Mouse (Mus musculus) heart, adult 11 months (tissue): ENCODE measurements around the gene A930002H24Rik.

Experiments
- DNase-seq: peaks from one replicate; pipeline ENCODE4 v3.0.0; 2022

A930002H24Rik gene

DNA sequence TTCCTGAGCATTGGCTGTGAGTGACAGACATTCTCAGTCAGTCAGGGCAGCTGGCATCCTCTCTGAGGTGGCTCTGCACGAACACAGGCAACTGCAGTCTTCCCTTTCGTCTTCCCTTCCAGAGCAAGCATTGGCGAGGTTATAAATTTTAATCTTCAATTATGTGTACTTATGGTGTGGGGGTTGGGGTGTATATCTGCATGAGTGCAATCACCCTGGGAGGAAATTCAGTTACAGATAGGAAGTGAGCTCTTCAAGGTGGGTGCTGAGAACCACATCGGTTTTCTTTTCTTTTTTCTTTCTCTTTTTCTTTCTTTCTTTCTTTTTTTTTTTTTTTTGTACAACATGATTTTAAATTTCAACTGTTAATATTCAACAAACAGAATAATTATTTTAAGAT, 32.0 kb downstream of the A930002H24Rik start:
- peak; percentile 49 for DNase-seq

DNA sequence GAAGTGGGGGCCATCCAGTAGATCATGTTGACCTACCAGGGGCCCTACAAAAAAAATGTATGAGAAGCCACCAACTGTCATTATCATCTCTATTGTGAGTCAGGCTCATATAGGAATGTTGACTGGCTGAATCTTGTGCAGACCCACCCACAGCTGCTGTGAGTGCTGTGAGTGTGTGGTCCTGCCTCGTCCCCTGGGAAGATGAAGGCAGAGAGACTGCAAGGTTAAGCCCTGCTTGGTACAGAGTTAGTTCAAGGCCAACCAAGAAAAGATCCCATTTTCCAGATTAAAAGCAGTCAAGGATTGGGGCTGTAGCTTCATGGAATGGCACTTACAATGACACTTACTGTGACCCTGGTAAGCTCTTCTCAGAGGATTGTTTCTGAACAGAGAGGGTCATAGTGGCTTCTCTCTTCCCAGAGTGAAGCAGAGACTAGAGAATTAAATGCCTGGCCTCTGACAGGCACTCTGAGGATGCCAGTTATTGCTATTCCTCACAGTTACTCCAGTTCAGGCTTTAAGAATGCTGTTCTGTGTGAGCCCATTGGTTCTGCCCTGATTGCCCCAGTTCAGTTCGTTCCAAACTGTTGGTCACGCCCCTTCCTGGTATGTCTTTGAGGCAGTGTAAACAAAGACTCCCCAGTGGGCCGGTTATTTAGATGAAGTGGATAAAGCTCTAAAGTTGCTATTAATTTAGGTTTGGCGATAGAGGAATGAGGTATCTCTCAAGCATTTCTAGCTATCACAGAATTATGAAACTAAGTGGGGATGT, 34.8 kb downstream of the A930002H24Rik start:
- DNase-seq: peak; percentile 66

DNA sequence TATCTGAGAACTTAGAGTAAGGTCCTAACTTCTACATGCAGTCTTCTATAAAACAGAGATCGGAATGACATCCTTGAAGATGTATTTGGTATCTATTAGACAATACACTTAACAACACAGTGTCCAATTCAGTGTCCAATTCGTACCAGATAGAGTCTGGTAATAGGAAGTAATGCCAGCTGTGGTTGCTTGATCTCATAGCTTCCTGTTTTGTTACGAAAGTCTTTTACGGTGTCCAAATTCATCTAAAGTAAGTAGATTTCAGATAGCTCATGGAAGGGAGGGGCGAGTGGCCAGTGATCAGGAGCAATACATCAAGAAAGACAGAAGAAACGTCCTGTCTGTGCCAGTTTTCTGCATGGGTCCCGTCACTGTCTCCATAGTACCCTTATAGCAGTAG, 36.8 kb downstream of the A930002H24Rik start:
- DNase-seq: peak; percentile 79

DNA sequence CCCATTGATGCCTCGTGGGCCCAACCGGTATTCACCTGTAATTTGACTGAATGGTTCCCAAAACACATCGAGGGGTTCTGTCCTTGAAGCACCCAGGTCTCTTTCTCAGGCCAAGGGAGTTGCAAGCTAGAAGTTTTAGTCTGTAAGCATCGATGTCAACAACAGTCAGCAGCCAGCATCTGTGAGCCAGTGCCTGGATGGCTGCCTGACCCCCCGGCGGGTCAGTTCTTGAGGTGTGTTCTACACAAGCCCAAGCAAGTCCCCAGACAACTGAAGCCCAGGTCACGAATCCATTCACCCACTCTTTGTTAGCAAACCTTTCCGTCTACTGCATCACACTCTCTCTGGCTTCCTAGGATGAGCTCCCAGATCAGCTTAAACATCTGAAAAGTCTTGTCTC, 37.4 kb downstream of the A930002H24Rik start:
- DNase-seq: peak; percentile 80

DNA sequence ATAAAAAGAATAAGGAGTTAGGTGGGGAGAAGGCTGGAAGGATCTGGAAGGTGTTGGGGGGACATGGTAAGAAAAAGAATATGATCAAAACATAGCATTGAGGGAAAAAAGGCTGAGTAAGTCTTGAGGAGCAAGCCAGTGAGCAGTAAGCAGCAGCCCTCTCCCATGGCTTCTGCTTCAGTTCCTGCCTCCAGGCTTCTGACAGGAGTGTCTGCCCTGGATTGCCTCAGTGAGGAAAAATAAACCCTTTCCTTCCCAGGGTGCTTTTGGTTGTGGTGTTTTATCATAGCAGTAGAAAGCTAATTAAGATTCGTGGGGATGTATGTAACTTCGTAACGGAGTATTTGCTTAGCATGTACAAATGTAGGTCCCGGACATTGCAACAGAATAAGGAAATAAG, 39.5 kb downstream of the A930002H24Rik start:
- DNase-seq: peak; percentile 58

DNA sequence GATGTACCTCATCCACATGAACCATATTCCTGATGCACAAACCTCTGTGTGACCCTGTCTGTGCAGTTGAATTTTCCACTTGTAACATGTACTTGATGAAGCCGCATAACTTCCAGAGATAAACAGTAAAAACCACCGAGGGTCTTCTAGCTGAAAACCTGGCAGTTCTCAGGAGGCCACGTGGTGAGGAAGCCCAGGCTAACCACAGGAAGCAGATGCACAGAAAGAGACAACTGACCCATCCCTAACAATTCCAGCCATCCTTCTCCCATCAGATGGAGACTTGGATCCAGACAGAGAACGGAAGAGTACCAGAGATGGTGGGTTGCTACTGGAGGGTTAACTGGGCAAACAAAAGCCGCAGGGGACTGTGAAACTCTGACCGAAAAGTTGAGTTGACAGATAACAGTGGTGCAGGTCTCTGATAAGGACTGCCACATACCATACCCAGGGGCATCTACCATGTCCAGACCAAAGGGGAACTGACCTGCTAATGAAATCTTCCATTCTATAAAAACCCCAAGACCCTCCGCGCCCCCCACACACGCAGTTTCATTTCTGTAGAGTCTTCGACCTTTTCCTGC, 45.1 kb downstream of the A930002H24Rik start:
- peak; percentile 49 for DNase-seq

DNA sequence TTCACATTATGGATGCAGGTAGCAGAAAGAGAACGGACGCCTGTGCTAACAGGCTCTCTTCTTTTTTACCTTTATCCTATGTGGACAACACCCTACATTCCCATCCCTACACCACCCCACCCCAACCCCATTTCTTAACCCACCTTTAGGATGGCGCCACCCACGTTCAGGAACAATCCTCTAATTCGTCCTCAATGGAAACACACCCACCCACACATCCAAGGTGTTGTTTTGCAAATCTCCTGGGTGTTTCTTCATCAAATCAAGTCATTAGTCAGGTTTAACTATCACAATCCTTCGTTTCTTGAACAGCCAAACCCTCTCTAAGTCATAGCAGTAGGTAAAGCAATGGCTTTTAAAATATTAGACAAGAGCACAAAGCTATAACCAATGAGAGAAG, 50.0 kb downstream of the A930002H24Rik start:
- DNase-seq: peak; percentile 45
